Mouse (Mus musculus) midbrain, embryonic 10.5 days (tissue): ENCODE measurements around the gene Tmc7. TPM values are rescaled to one million over a fixed set of nuclear protein-coding genes. Genes with fewer than 3 reads are reported as not detected.
A peak's percentile ranks its signal among the peaks of the same experiment; 100 is the strongest.

ENCODE experiments used
- DNase-seq: peaks from one replicate; pipeline ENCODE4 v3.0.0-alpha.2; 2017; ENCODE audit warnings: low spot score
- H3K27ac ChIP-seq: fragments of 300-500 bp; sonication (generic); replicated peaks from 2 replicates; pipeline ENCODE4 v1.5.1; 2016; ENCODE audit warnings: mild to moderate bottlenecking
- H3K27me3 ChIP-seq: fragments of 300-500 bp; sonication (generic); 2 replicates; pipeline ENCODE4 v1.6.1; 2016; ENCODE audit warnings: low read depth, mild to moderate bottlenecking; ENCODE audit not compliant: poor library complexity, severe bottlenecking
- H3K36me3 ChIP-seq: fragments of 300-500 bp; sonication (generic); 2 replicates; pipeline ENCODE4 v1.6.1; 2016; ENCODE audit warnings: mild to moderate bottlenecking, moderate library complexity
- H3K4me1 ChIP-seq: fragments of 300-500 bp; sonication (generic); 2 replicates; pipeline ENCODE4 v1.6.1; 2016
- H3K4me3 ChIP-seq: fragments of 300-500 bp; sonication (generic); 2 replicates; pipeline ENCODE4 v1.5.1; 2016; ENCODE audit warnings: mild to moderate bottlenecking, moderate library complexity
- H3K9me3 ChIP-seq: fragments of 300-500 bp; sonication (generic); replicated peaks from 2 replicates; pipeline ENCODE4 v1.6.1; 2016; ENCODE audit warnings: mild to moderate bottlenecking
- WGBS: fragments of 180-500 bp; shearing (Covaris S2); methylation state at CpG from one replicate; pipeline ENCODE4 v1.1.7; 2016; 5-methylcytosine and 5-hydroxymethylcytosine counted together
- polyA plus RNA-seq: library from polyadenylated mRNA; unstranded; fragments of >200 nt; fragmentation: Nextera tagmentation; extraction: Ambion mirVana; gene quantifications from 2 replicates; pipeline ENCODE4 v1.2.1, GENCODE M21; 2016

Gene Tmc7
- polyA plus RNA-seq, 1 experiment from 2014 or later: 7.4 TPM

DNA sequence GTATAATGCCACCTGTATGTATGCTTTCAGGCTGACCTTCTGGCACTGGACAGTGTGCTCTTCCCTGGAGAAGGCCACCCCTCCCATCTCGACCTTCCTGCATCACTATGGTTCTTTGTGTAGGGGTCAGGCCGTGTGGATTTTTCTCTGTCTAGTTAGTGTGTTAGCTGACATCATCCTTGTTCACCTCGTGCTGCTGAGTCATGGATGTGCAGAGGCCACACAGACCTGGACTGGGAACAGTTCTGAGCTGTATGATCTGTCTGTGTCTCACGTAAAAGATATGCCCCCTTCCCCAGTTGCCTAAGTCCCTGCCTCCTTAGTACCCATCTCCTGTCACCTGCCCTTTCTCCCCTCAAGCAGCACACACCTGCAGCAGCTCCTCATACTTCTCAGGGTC is 57.6 kb downstream of the Tmc7 start:
- H3K4me1 ChIP-seq: peaks cover 3% of the 10 kb centered on the region
- no peak overlapping the region for H3K4me3 ChIP-seq
- H3K36me3 ChIP-seq: peaks cover 64% of the 10 kb centered on the region
- WGBS: 82% methylated on average over 4 of the region's 4 CpGs
- no peak for DNase-seq
- no peak overlapping the region for H3K27ac ChIP-seq
- no peaks in the 10 kb centered on the region for H3K9me3 ChIP-seq
- no peaks in the 10 kb centered on the region for H3K27me3 ChIP-seq

DNA sequence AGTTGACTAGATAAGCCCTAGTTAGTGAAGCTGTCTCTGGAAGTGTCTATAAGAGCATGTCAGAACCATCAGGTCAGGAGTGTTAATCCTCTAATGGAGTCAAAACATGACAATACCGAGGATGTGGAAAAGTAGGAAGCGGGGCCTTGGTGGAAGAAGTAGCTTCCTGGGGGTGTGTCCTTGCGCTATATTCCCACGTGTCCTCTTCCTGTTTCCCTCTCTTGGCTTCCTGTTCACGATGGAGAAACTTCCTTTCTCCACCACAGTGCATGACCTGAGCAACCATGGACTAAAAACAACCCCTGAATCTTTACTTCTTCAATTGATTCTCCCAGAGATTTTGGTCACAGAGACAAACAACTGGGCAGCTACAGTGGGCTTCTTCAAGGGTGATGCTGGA is 62.5 kb downstream of the Tmc7 start:
- Histone ChIP-seq H3K4me1 (peaks cover 8% of the 10 kb centered on the region), H3K4me3 (no peak overlapping the region), H3K27ac (no peak overlapping the region), H3K9me3 (no peaks in the 10 kb centered on the region), H3K36me3 (peaks cover 39% of the 10 kb centered on the region), H3K27me3 (no peaks in the 10 kb centered on the region)
- 79% methylated on average over 5 of the region's 5 CpGs for WGBS
- DNase-seq: no peak

DNA sequence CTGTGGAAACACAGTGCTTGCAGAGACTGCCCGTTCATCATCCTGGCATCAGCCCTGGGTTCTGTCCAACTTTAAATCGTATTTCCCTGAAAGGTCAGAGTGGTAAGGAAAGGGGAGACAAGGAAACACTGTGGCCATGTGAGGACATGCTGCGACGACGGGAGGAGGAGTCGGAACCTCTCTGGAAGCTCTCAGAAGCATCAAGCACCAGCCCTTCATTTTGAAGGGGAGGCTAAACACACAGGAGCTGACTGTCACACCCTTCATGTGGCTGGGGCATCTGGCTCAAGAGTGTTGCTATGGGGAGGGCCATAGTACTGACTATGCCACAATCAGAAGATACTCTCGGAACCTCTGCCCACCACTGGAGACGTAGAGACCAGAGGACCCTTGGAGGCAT is 64.9 kb downstream of the Tmc7 start:
- Histone ChIP-seq H3K4me1 (peaks cover 8% of the 10 kb centered on the region), H3K27me3 (no peaks in the 10 kb centered on the region), H3K9me3 (no peaks in the 10 kb centered on the region), H3K27ac (0 out of 2 replicates have a peak overlapping the region, but pooled peaks have one; percentile 24), H3K36me3 (peaks cover 15% of the 10 kb centered on the region), H3K4me3 (no peak overlapping the region)
- 92% methylated on average over 8 of the region's 8 CpGs for WGBS
- DNase-seq: no peak

DNA sequence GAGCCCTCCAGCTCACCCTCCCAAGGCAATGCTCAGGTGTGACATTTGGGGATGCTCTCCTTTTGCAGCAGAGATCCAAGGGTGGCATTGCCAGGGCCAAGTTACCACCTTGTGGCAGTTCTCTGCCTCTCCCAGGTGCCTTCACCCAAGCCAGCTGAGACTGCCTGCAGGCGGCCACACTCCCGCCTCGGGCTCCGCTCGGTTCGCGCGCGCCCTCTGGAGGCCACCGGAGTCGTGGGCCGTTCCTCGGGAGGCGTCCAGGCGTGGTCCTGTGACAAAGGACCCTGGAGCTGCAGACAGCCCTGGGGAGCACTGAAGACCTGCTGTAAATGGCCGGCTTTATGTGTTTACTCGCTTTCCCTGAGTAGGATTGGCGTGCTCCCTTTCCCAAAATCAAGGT is 65.8 kb downstream of the Tmc7 start:
- H3K27ac ChIP-seq: 0 out of 2 replicates have a peak overlapping the region, but pooled peaks have one; percentile 24
- WGBS: 1% methylated on average over 18 of the region's 18 CpGs
- no peak overlapping the region for H3K4me3 ChIP-seq

DNA sequence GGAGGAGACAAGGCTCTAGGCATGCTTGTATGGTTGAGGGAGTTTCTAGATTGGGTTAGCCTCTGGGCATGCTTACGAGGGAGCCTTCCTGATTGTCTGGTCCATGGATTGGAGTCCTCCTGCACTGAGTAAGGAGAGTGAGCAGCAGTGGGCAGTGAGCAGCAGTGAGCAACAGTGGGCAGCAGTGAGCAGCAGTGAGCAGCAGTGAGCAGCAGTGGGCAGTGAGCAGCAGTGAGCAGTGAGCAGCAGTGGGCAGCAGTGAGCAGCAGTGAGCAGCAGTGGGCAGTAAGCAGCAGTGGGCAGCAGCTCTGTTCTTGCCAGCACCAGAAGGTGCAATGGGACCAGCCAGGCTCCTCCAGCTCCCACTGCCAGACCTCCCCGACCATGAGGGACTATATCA is 66.7 kb downstream of the Tmc7 start:
- peak; percentile 27 for DNase-seq
- Histone ChIP-seq H3K27ac (no peak overlapping the region), H3K9me3 (no peaks in the 10 kb centered on the region), H3K36me3 (peaks cover 6% of the 10 kb centered on the region), H3K27me3 (no peaks in the 10 kb centered on the region), H3K4me3 (no peak overlapping the region), H3K4me1 (peaks cover 18% of the 10 kb centered on the region)
- WGBS: 69% methylated on average over 2 of the region's 2 CpGs

More for the DNA sequence above, 65.8 kb downstream of the Tmc7 start:
- peaks cover 10% of the 10 kb centered on the region for H3K36me3 ChIP-seq
- H3K9me3 ChIP-seq: no peaks in the 10 kb centered on the region
- H3K27me3 ChIP-seq: no peaks in the 10 kb centered on the region
- DNase-seq: peak; percentile 82
- H3K4me1 ChIP-seq: peaks cover 11% of the 10 kb centered on the region

DNA sequence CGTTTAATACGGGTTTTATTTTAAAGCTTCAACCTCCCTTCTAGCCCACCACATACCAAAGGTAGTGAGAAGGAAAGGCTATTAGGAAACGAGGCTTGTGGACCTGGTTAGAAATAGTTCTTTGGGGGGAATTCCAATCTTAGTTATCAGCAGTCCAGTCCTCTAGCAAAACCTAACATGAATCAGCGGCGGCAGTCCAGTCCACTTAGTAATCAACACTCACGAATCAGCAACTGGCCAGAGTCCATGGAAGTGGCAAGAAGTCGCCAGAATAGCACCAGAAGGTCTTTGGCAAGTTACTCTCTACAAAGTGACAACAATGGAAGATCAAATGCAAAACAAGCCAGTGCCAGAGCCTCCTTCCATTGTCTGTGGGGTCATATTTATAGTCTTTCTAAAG is 76.0 kb downstream of the Tmc7 start:
- WGBS: 84% methylated on average over 7 of the region's 7 CpGs
- no peaks in the 10 kb centered on the region for H3K27me3 ChIP-seq
- no peak overlapping the region for H3K27ac ChIP-seq
- H3K4me3 ChIP-seq: no peak overlapping the region
- peaks cover 6% of the 10 kb centered on the region for H3K4me1 ChIP-seq
- no peak for DNase-seq
- H3K36me3 ChIP-seq: no peaks in the 10 kb centered on the region
- H3K9me3 ChIP-seq: no peaks in the 10 kb centered on the region

DNA sequence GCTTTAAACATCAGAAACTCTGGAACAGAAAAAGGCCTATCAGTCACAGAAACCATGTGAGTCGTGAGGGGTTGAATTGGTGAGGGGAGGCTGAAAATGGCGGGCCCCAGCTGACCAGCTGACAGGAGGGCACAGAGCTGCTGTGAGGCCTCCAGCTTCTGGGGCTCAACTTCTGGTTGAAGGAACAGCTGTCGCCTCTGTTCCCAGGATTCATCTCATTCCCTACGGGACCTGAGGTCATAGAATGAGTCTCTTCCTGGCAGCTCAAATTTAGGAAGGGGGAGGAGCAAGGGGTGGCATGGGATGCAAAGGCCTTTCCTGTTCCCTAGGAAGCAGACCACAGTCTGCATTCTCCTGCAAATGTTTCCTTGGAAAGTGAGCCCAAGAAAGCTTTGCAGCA is 80.7 kb downstream of the Tmc7 start:
- H3K27ac ChIP-seq: no peak overlapping the region
- H3K4me3 ChIP-seq: no peak overlapping the region
- no peaks in the 10 kb centered on the region for H3K4me1 ChIP-seq
- no peak for DNase-seq
- no peaks in the 10 kb centered on the region for H3K27me3 ChIP-seq
- no peaks in the 10 kb centered on the region for H3K36me3 ChIP-seq
- 78% methylated on average over 4 of the region's 4 CpGs for WGBS
- no peaks in the 10 kb centered on the region for H3K9me3 ChIP-seq

DNA sequence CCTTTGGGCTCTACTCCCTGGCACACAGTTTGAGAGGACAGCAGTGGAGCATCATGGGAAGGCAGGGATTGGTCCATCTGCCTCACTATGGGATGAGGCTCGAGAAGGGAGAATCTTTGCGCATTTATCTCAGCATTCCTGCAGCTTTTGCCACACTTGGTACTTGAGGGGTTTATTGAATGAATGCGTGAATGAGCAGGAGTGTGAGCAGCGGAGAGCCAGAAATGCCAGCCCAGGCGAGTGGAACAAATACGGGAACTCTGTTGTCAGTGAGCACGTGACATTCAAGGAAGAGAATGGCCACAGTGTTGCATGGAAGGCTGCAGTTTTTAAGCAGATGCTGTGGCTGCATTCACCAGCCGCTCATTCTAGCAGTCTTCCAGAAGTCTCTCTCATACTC is 82.2 kb downstream of the Tmc7 start:
- Histone ChIP-seq H3K9me3 (no peaks in the 10 kb centered on the region), H3K36me3 (no peaks in the 10 kb centered on the region), H3K4me3 (no peak overlapping the region), H3K27me3 (no peaks in the 10 kb centered on the region), H3K27ac (no peak overlapping the region), H3K4me1 (no peaks in the 10 kb centered on the region)
- DNase-seq: no peak
- 73% methylated on average over 8 of the region's 8 CpGs for WGBS

DNA sequence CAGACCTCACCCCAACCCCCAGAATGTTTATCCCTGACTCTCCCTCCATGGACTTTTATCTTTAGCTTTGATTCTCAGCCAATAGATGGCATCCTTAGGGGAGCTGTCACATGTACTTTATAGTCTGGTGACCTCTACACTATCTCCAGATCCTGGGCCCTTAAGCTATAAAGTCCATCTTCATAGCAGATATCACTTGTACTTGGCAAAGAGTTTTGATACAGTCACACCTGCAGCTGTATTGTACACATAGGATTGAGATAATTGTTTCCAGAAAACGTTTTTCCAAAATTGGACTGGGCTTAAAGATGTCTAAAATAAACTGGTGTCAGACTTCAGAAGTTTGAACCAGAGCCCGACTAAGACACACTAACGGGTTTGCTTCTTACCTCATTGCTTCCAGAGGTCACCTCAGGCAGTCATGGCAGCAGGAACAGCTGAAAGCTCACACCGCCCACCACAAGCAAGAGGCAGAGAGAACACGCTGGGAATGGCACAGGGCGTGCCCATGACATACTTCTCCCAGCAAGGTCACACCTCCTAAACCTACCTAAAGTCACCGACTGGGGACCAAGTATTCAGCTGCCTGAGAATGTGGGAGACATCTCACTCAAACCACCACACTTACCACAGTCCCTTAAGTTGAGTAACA is 84.6 kb downstream of the Tmc7 start:
- Histone ChIP-seq H3K9me3 (no peaks in the 10 kb centered on the region), H3K36me3 (no peaks in the 10 kb centered on the region), H3K27me3 (no peaks in the 10 kb centered on the region), H3K4me1 (no peaks in the 10 kb centered on the region), H3K27ac (no peak overlapping the region), H3K4me3 (no peak overlapping the region)
- DNase-seq: no peak
- WGBS: 74% methylated on average over 7 of the region's 7 CpGs

DNA sequence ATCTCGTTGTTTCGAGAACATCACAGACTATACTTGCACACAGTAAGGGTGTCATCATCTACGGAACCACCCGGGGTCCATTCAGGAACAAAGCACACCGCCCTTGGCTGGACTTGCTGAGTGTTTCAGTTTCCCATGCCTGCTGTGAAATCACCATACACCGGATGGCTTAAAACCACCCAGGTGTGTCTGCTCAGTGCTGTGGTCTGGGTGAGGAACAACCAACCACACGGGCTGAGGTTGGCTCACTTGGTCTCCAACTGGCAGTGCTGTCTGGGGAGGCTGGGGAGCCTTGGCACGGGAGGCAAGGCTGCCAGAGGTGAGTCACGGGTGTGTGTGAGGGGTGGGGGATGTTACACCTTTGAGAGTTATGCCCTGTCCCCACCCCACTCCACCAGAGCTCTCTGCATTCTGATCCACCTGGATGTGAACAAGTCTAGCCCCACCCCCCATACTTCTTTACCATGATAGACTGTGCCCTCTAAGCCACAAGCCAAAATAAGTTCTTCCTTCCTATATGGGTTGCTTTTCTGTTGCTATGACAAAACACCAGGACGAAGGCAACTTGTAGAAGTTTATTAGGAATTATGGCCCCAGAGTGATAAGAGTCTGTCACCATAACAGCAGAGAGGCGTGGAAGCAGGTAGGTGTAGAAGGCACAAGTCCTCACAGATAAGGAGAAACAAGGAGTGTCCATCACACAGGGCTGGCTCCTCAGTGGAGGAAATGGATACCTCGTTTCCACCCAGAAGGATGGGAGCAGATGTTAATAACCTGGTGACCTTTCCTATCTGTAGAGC is 85.4 kb downstream of the Tmc7 start:
- Histone ChIP-seq H3K9me3 (no peaks in the 10 kb centered on the region), H3K4me3 (no peak overlapping the region), H3K27ac (no peak overlapping the region), H3K4me1 (no peaks in the 10 kb centered on the region), H3K36me3 (no peaks in the 10 kb centered on the region), H3K27me3 (no peaks in the 10 kb centered on the region)
- WGBS: 86% methylated on average over 12 of the region's 12 CpGs
- no peak for DNase-seq

DNA sequence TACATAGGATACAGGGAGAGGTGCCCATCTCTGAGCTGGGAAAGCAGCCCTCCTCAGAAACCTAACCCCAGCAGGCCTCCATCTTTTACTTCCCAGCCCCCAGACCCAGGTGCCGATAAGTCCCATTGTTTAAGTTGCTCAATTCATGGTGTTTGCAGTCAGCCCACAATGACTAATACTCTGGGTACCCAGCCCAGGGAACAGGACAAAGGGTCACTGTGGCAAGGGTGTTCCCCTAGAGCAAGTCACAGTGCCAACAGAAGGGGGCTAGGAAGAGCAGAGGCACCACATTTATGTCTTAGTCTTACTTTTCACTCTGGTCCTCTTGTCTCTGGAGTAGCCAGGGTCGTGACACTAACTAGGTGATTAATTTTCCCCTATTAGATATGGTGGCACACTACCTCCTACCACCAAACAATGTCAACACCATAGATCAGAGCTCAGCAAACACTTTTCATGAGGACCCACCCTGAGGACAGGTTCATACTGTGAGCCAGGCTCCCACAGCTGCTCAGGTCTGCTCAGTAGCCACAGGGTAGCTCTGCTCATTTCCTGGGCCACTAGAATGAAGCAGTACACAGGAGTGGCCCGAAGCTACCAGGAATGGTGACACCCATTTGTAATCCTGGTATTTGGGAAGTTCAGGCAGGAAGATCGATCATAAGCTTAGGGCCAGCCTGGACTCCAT is 89.5 kb downstream of the Tmc7 start:
- no peak for DNase-seq
- peaks cover 20% of the 10 kb centered on the region for H3K4me1 ChIP-seq
- H3K36me3 ChIP-seq: no peaks in the 10 kb centered on the region
- no peaks in the 10 kb centered on the region for H3K9me3 ChIP-seq
- peaks cover 38% of the 10 kb centered on the region for H3K27me3 ChIP-seq
- H3K27ac ChIP-seq: no peak overlapping the region
- 73% methylated on average over 4 of the region's 4 CpGs for WGBS
- H3K4me3 ChIP-seq: no peak overlapping the region

DNA sequence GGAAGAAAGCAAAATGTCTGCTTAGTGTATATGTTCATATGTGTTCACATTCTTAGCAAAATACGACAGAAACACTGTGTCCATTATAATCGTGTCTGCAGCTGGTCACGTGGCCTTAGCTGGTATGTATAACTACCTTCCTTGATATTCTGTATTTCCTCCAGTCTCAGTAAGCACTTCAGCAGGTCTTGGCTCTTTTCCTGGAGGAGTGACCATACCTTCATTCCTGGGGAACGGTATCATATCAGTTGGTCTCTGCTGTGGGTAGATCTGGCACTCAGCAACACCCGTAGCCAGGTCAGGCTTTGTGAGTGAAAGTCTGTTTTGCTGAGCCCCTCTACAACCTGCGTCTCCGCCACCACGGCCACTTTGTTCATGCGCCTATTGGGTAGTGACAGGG is 90.6 kb downstream of the Tmc7 start:
- peaks cover 26% of the 10 kb centered on the region for H3K4me1 ChIP-seq
- peaks cover 50% of the 10 kb centered on the region for H3K27me3 ChIP-seq
- H3K9me3 ChIP-seq: no peaks in the 10 kb centered on the region
- no peak overlapping the region for H3K27ac ChIP-seq
- H3K36me3 ChIP-seq: no peaks in the 10 kb centered on the region
- 93% methylated on average over 9 of the region's 9 CpGs for WGBS
- DNase-seq: no peak
- no peak overlapping the region for H3K4me3 ChIP-seq
